Mouse (Mus musculus) forebrain, embryonic 12.5 days (tissue): Measurements from ENCODE around the gene Ankrd24. TPM values are rescaled to one million over a fixed set of nuclear protein-coding genes. Genes with fewer than 3 reads are reported as not detected.
"Not testable (repeated sequence)": the region's sequence is repeated elsewhere in the genome, so short reads cannot be mapped to it uniquely, and the experiment has no call there.

Experiments
- ATAC-seq: fragments of 200-750 bp; cut with Nextera tagmentation; 2 replicates; pipeline ENCODE4 v1.8.0; 2017; ENCODE audit warnings: moderate TSS enrichment; ENCODE audit not compliant: low FRiP score
- H3K27ac ChIP-seq: fragments of 300-500 bp; sonication (generic); 2 replicates; pipeline ENCODE4 v1.5.1; 2016; ENCODE audit warnings: mild to moderate bottlenecking
- H3K27me3 ChIP-seq: fragments of 300-500 bp; sonication (generic); 2 replicates; pipeline ENCODE4 v1.6.1; 2016; ENCODE audit warnings: mild to moderate bottlenecking
- H3K36me3 ChIP-seq: fragments of 300-500 bp; sonication (generic); replicated peaks from 2 replicates; pipeline ENCODE4 v1.6.1; 2016; ENCODE audit warnings: mild to moderate bottlenecking
- H3K4me1 ChIP-seq: fragments of 300-500 bp; sonication (generic); 2 replicates; pipeline ENCODE4 v1.6.1; 2016
- H3K4me2 ChIP-seq: fragments of 300-500 bp; sonication (generic); 2 replicates; pipeline ENCODE4 v1.6.1; 2016; ENCODE audit warnings: mild to moderate bottlenecking, moderate library complexity
- H3K4me3 ChIP-seq: fragments of 300-500 bp; sonication (generic); replicated peaks from 2 replicates; pipeline ENCODE4 v1.5.1; 2016; ENCODE audit warnings: mild to moderate bottlenecking
- H3K9ac ChIP-seq: fragments of 300-500 bp; sonication (generic); 2 replicates; pipeline ENCODE4 v1.6.1; 2016; ENCODE audit warnings: mild to moderate bottlenecking
- H3K9me3 ChIP-seq: fragments of 300-500 bp; sonication (generic); 2 replicates; pipeline ENCODE4 v1.6.1; 2016
- WGBS: fragments of 180-500 bp; shearing (Covaris S2); methylation state at CpG from one replicate; pipeline ENCODE4 v1.1.7; 2016; 5-methylcytosine and 5-hydroxymethylcytosine counted together
- polyA plus RNA-seq: library from polyadenylated mRNA; unstranded; fragments of >200 nt; fragmentation: Nextera tagmentation; extraction: Ambion mirVana; gene quantifications from 2 replicates; pipeline ENCODE4 v1.2.1, GENCODE M21; 2016

Gene Ankrd24
- polyA plus RNA-seq, 1 experiment from 2014 or later, result 7.4 TPM

- Histone ChIP-seq H3K4me1 (no peaks in the 10 kb centered on the region), H3K9me3 (peaks cover 60% of the 10 kb centered on the region), H3K9ac (no peak overlapping the region), H3K27me3 (no peaks in the 10 kb centered on the region), H3K4me3 (no peak overlapping the region), H3K4me2 (no peak overlapping the region), H3K27ac (no peak overlapping the region), H3K36me3 (peaks cover 51% of the 10 kb centered on the region)
- WGBS, result 95% methylated on average over 10 of the region's 10 CpGs
- ATAC-seq, result no peak
These were observed 26.8 kb downstream of the Ankrd24 start for GRCm38 (mm10) chr10:81655178-81655577.

- Histone ChIP-seq H3K4me3 (no peak overlapping the region), H3K27ac (no peak overlapping the region), H3K4me2 (no peak overlapping the region), H3K9me3 (peaks cover 63% of the 10 kb centered on the region), H3K27me3 (no peaks in the 10 kb centered on the region), H3K36me3 (peaks cover 49% of the 10 kb centered on the region), H3K9ac (no peak overlapping the region), H3K4me1 (no peaks in the 10 kb centered on the region)
- no peak for ATAC-seq
- WGBS, result 90% methylated on average over 2 of the region's 2 CpGs
These were observed 27.8 kb downstream of the Ankrd24 start for GRCm38 (mm10) chr10:81656174-81656573.

GRCm38 (mm10) chr10:81687114-81687513 is 58.8 kb downstream of the Ankrd24 start:
- H3K36me3 ChIP-seq, ATAC-seq: not testable (repeated sequence)
- WGBS, result no CpG with 5 or more reads among the region's 18 CpGs

More at GRCm38 (mm10) chr10:81687114-81687513, 58.8 kb downstream of the Ankrd24 start:
- H3K4me3 ChIP-seq, H3K27ac ChIP-seq, H3K4me1 ChIP-seq, H3K4me2 ChIP-seq, H3K9me3 ChIP-seq, H3K9ac ChIP-seq, H3K27me3 ChIP-seq: not testable (repeated sequence)

Other genes with a start within 250 kb of the Ankrd24 start
- gene Dohh, start 244.1 kb upstream of the Ankrd24 start, polyA plus RNA-seq, result 68.1 and 68.5 TPM in 2 replicates
- gene Gm48551, start 244.1 kb upstream of the Ankrd24 start, polyA plus RNA-seq, result 4.2 and 4.6 TPM in 2 replicates
- 1.4 and 2.1 TPM in 2 replicates for gene Gm48552, start 239.5 kb upstream of the Ankrd24 start, polyA plus RNA-seq
- gene Smim24, start 235.5 kb upstream of the Ankrd24 start, polyA plus RNA-seq, result 1.8 and 2.6 TPM in 2 replicates
- 15.3 and 16.3 TPM in 2 replicates for gene Nfic, start 172.9 kb upstream of the Ankrd24 start, polyA plus RNA-seq
- gene Celf5, start 145.8 kb upstream of the Ankrd24 start, polyA plus RNA-seq, result 37.1 and 42.4 TPM in 2 replicates
- 65.8 and 66.6 TPM in 2 replicates for gene Ncln, start 132.1 kb upstream of the Ankrd24 start, polyA plus RNA-seq
- gene S1pr4, start 128.4 kb upstream of the Ankrd24 start, polyA plus RNA-seq, result 0.21 and 0.49 TPM in 2 replicates
- 0.49 and 0.92 TPM in 2 replicates for gene Gna15, start 104.3 kb upstream of the Ankrd24 start, polyA plus RNA-seq
- 74.8 and 75.9 TPM in 2 replicates for gene Gna11, start 83.3 kb upstream of the Ankrd24 start, polyA plus RNA-seq
- gene Aes, start 69.1 kb upstream of the Ankrd24 start, polyA plus RNA-seq, result 520 TPM in 2 replicates
- 14.3 and 16.5 TPM in 2 replicates for gene Tle2, start 54.0 kb upstream of the Ankrd24 start, polyA plus RNA-seq
- gene Tle6, start 27.5 kb upstream of the Ankrd24 start, polyA plus RNA-seq, result 3.1 and 4.3 TPM in 2 replicates
- 2.2 and 2.7 TPM in 2 replicates for gene BC025920, start 22.3 kb upstream of the Ankrd24 start, polyA plus RNA-seq
- 50.7 and 52.6 TPM in 2 replicates for gene Sirt6, start 743 bp upstream of the Ankrd24 start, polyA plus RNA-seq
- gene Gm10778, start 20.5 kb downstream of the Ankrd24 start, polyA plus RNA-seq, result 4.3 and 4.5 TPM in 2 replicates
- 19.1 and 24.6 TPM in 2 replicates for gene Zfp433, start 76.3 kb downstream of the Ankrd24 start, polyA plus RNA-seq
- gene Gm3055, start 142.6 kb downstream of the Ankrd24 start, polyA plus RNA-seq, result 14.2 and 15.5 TPM in 2 replicates
- gene Gm4767, start 183.6 kb downstream of the Ankrd24 start, polyA plus RNA-seq, result 2.6 and 2.7 TPM in 2 replicates
- 8.5 and 10.7 TPM in 2 replicates for gene Gm32687, start 235.4 kb downstream of the Ankrd24 start, polyA plus RNA-seq